Mouse (Mus musculus) midbrain, postnatal 0 days (tissue): ENCODE measurements around the gene Hmcn2. TPM values are rescaled to one million over a fixed set of nuclear protein-coding genes. Genes with fewer than 3 reads are reported as not detected.

Source experiments
- ATAC-seq: fragments of 200-750 bp; cut with Nextera tagmentation; 2 replicates; pipeline ENCODE4 v1.8.0; 2017; ENCODE audit warnings: moderate number of reproducible peaks, mild to moderate bottlenecking, moderate TSS enrichment, moderate library complexity; ENCODE audit not compliant: low FRiP score
- DNase-seq: peaks from one replicate; pipeline ENCODE4 v3.0.0-alpha.2; 2015; ENCODE audit warnings: low spot score
- H3K27ac ChIP-seq: fragments of 300-500 bp; sonication (generic); 2 replicates; pipeline ENCODE4 v1.5.1; 2014; ENCODE audit warnings: low read depth, mild to moderate bottlenecking, low read length, mixed read lengths
- H3K27me3 ChIP-seq: fragments of 300-500 bp; sonication (generic); 2 replicates; pipeline ENCODE4 v1.6.1; 2014; ENCODE audit warnings: low read length, control low read depth, mixed read lengths; ENCODE audit not compliant: insufficient read depth
- H3K36me3 ChIP-seq: fragments of 300-500 bp; sonication (generic); 2 replicates; pipeline ENCODE4 v1.6.1; 2014; ENCODE audit warnings: low read length, control low read depth, mixed read lengths; ENCODE audit not compliant: insufficient read depth
- H3K4me1 ChIP-seq: fragments of 300-500 bp; sonication (generic); 2 replicates; pipeline ENCODE4 v1.6.1; 2014; ENCODE audit warnings: mild to moderate bottlenecking, control low read depth, antibody characterized with exemption, low read length, mixed read lengths; ENCODE audit not compliant: insufficient read depth
- H3K4me2 ChIP-seq: fragments of 300-500 bp; sonication (generic); 2 replicates; pipeline ENCODE4 v1.6.1; 2014; ENCODE audit warnings: low read depth, mild to moderate bottlenecking, low read length, mixed read lengths; ENCODE audit not compliant: poor library complexity, severe bottlenecking
- H3K4me3 ChIP-seq: fragments of 300-500 bp; sonication (generic); 2 replicates; pipeline ENCODE4 v1.5.1; 2014; ENCODE audit warnings: low read depth, mild to moderate bottlenecking, low read length, moderate library complexity
- H3K9ac ChIP-seq: fragments of 300-500 bp; sonication (generic); replicated peaks from 2 replicates; pipeline ENCODE4 v1.6.1; 2014; ENCODE audit warnings: mild to moderate bottlenecking, low read length, moderate library complexity, mixed read lengths; ENCODE audit not compliant: poor library complexity, severe bottlenecking
- H3K9me3 ChIP-seq: fragments of 300-500 bp; sonication (generic); 2 replicates; pipeline ENCODE4 v1.6.1; 2016; ENCODE audit warnings: low read length, control low read depth
- CTCF ChIP-seq: IDR thresholded peaks from 2 replicates; pipeline ENCODE4 v1.5.1; 2016; ENCODE audit warnings: antibody characterized with exemption, mild to moderate bottlenecking
- WGBS: fragments of 180-500 bp; shearing (Covaris S2); extraction: QIAGEN DNeasy Blood & Tissue Kit; methylation state at CpG from one replicate; pipeline ENCODE4 v1.1.7; 2014; 5-methylcytosine and 5-hydroxymethylcytosine counted together
- polyA plus RNA-seq: library from polyadenylated mRNA; unstranded; fragments of >200 nt; fragmentation: Nextera tagmentation; extraction: Ambion mirVana; gene quantifications from 2 replicates; pipeline ENCODE4 v1.2.1, GENCODE M21; 2015
- total RNA-seq: library from RNA; depleted of rRNA; stranded (reverse); fragments of >200 nt; gene quantifications from 2 replicates; pipeline ENCODE4 v1.2.3, GENCODE M21; 2014; rRNA removed

The Hmcn2 gene
- 0.60 and 1.5 TPM in 2 replicates for total RNA-seq
- 0.29 and 0.37 TPM in 2 replicates for polyA plus RNA-seq

DNA sequence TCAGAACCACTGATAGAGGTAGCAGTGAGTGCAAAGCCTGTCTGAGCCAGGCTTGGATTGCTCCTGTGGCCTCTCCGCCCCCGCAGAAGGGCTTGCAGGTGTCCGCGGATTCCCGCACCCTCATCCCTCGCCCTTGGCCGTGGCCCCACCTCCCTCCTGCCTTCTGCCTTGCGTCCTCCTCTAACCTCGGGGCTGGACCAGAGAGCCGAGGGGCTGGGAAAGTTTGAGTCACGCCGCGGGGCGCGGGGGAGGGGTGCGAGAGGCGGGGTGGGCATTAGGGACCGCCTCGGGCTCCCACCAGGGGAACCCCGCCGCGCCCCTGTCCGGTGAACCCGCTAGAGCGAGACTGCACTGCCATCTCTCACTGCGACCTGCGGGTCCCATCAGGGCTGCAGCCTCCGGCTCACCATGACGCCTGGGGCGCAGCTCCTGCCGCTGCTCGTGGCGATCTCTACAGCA, at the start of gene Hmcn2:
Hmcn2 (plus strand) TSS at position 409 of the 459 bp plus-strand sequence.
- H3K9ac ChIP-seq = peak within 1 kb of the TSS; percentile 29; the same call in 1 of the 2 replicates
- DNase-seq (no peak), ATAC-seq (no peak)

DNA sequence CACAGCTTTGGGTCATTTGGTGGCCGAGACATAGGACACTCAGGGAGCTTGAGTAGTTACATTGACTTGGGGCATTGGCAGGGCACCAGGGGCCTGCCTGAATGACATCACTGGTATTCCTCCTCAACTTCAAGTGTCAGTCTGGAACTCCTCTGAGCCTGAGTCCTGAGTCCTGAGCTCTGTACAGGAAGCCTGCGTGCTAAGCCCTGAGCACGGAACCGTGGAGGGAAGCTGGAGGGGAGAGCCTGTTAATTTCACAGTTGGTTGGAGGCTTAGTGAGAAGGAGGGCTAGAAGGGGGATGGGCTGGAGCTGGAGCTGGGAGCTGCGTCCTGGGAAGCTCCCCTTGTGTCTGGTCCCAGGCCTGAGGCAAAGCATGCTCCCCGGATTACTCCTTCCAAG, 46.8 kb upstream of the Hmcn2 start:
- Histone ChIP-seq H3K9me3 (no peaks in the 10 kb centered on the region), H3K36me3 (no peaks in the 10 kb centered on the region), H3K4me1 (peaks cover 15% of the 10 kb centered on the region; the same call in 1 of the 2 replicates), H3K27me3 (no peaks in the 10 kb centered on the region), H3K4me3 (no peak overlapping the region), H3K27ac (no peak overlapping the region), H3K4me2 (no peak overlapping the region), H3K9ac (no peak overlapping the region)
- peak; percentile 48 for DNase-seq
- 16% methylated on average over 6 of the region's 6 CpGs for WGBS
- ATAC-seq = no peak
- TF ChIP-seq CTCF = no peak

More for the DNA sequence above, at the start of gene Hmcn2:
- 3% methylated on average over 28 of the region's 33 CpGs for WGBS
- Histone ChIP-seq H3K4me1 (peaks cover 5% of the 10 kb centered on the region; the same call in 1 of the 2 replicates), H3K9me3 (no peaks in the 10 kb centered on the region), H3K27me3 (peaks cover 46% of the 10 kb centered on the region), H3K4me2 (peak within 1 kb of the TSS; percentile 51), H3K27ac (no peak within 1 kb of the TSS), H3K4me3 (peak within 1 kb of the TSS; percentile 22), H3K36me3 (no peaks in the 10 kb centered on the region)
- no peak for TF ChIP-seq CTCF

DNA sequence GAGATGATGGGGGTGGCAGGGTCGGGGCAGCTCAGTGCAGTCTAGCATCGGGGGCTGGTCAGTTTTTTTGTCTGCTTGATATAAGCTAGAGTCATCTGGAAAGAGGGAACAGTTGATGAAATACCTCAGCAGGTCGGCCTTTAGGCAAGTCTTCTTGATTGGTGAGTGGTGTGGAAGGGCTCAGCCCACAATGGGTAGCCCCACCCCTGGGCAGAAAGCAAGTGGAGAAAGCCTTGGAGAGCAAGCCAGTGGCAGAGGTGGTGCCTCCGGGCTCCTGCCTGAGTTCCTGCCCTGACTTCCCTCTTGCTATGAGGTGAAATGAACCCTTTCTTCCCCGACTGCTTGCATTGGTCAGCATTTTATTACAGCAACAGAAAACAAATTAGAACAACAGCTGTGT, 45.6 kb upstream of the Hmcn2 start:
- DNase-seq = no peak
- Histone ChIP-seq H3K36me3 (no peaks in the 10 kb centered on the region), H3K4me1 (peaks cover 12% of the 10 kb centered on the region; the same call in 1 of the 2 replicates), H3K9ac (no peak overlapping the region), H3K4me2 (no peak overlapping the region), H3K9me3 (no peaks in the 10 kb centered on the region), H3K4me3 (no peak overlapping the region), H3K27me3 (no peaks in the 10 kb centered on the region), H3K27ac (no peak overlapping the region)
- no peak for ATAC-seq
- WGBS = 31% methylated on average over 5 of the region's 5 CpGs
- no peak for TF ChIP-seq CTCF

DNA sequence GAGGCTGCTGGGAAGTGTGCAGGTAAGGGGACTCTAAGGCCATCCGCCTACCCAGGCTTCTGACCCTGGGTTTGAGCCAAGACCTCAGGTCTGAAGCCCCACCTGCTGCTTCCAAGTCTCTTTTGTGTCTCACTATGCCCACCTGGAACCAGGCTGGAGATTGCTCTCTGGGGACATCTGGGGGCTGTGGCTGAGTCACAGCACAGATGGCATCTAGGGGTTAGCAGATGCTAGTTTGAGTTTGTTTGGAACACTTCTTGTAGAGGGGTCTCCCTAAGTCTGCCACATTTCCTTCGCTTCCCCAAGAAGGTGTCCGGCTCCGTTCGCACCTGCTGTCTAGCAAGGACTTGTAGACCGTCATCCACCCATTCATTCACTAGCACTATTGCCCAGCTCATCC, 45.0 kb upstream of the Hmcn2 start:
- DNase-seq (no peak), ATAC-seq (no peak)
- Histone ChIP-seq H3K27me3 (no peaks in the 10 kb centered on the region), H3K4me1 (peaks cover 7% of the 10 kb centered on the region; the same call in 1 of the 2 replicates), H3K4me2 (no peak overlapping the region), H3K27ac (no peak overlapping the region), H3K36me3 (no peaks in the 10 kb centered on the region), H3K9me3 (no peaks in the 10 kb centered on the region), H3K9ac (no peak overlapping the region), H3K4me3 (no peak overlapping the region)
- TF ChIP-seq CTCF = no peak
- 93% methylated on average over 6 of the region's 6 CpGs for whole genome bisulfite sequencing

DNA sequence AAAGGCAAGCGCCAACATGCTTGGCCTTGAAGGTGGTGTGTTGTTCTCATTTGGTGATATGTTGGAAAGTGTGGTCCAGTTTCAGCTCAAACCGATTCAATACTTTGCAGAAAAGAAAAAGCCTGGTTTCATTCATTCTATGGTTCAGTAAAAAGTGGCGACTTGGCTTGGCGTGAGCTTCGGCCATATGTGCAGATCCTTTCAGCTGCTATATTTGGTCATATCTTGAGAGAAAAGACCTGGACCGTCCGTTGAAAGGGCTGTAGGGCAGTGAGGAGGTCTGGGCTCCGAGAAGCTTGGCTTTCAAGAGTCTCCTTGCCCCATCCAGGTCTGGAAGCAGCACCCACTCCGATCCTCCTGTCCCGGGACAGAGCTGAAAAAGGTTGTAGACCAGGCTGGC, 44.4 kb upstream of the Hmcn2 start:
- WGBS = 97% methylated on average over 10 of the region's 10 CpGs
- H3K27me3 ChIP-seq = no peaks in the 10 kb centered on the region
- H3K4me1 ChIP-seq = peaks cover 5% of the 10 kb centered on the region; the same call in 1 of the 2 replicates
- TF ChIP-seq CTCF = no peak
- no peak overlapping the region for H3K4me2 ChIP-seq
- no peaks in the 10 kb centered on the region for H3K36me3 ChIP-seq
- no peaks in the 10 kb centered on the region for H3K9me3 ChIP-seq
- H3K27ac ChIP-seq = no peak overlapping the region
- DNase-seq (no peak), ATAC-seq (no peak)
- H3K9ac ChIP-seq = no peak overlapping the region
- H3K4me3 ChIP-seq = no peak overlapping the region

DNA sequence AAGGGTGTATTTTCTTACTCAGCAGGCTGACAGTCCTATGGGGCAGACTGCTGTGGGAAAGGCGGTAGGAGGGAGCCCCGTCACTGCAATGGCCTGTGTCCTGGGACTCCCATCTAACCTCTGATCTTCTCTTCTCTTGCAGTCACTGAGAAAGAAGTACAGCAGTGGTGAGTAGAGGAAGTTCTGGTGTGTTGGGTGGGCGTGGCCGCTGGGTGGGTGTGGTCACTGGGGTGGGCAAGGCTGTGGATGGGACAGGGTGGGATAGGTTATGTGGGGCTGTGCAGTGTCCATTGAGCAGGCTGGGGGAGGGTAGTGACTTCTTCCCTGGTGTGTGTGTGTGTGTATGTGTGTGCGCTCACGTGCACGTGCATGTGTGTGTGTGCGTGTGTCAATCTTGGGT, 43.7 kb upstream of the Hmcn2 start:
- peaks cover 6% of the 10 kb centered on the region; the same call in 1 of the 2 replicates for H3K36me3 ChIP-seq
- H3K4me3 ChIP-seq = no peak overlapping the region
- H3K27me3 ChIP-seq = no peaks in the 10 kb centered on the region
- no peak overlapping the region for H3K9ac ChIP-seq
- no peak for DNase-seq
- no peak overlapping the region for H3K4me2 ChIP-seq
- ATAC-seq = no peak
- no peaks in the 10 kb centered on the region for H3K4me1 ChIP-seq
- H3K27ac ChIP-seq = no peak overlapping the region
- no peaks in the 10 kb centered on the region for H3K9me3 ChIP-seq
- 93% methylated on average over 8 of the region's 8 CpGs for WGBS
- no peak for TF ChIP-seq CTCF
